Mouse (Mus musculus) kidney, adult 2 months (tissue): ENCODE results near the gene Cbr1. TPM values are rescaled to one million over a fixed set of nuclear protein-coding genes. Genes with fewer than 3 reads are reported as not detected.

Experiments used
- DNase-seq: peaks from one replicate; pipeline ENCODE4 v3.0.0; 2021
- H3K27ac ChIP-seq: fragments of 200-500 bp; 2 replicates; pipeline ENCODE4 v1.5.1; 2012; ENCODE audit warnings: low read depth, low read length, control low read depth, inconsistent platforms; ENCODE audit not compliant: insufficient read depth
- H3K27me3 ChIP-seq: fragments of 200-500 bp; replicated peaks from 2 replicates; pipeline ENCODE4 v1.6.1; 2012; ENCODE audit warnings: mild to moderate bottlenecking, moderate library complexity, low read length, inconsistent platforms; ENCODE audit not compliant: control insufficient read depth, insufficient read depth
- H3K36me3 ChIP-seq: fragments of 200-500 bp; 2 replicates; pipeline ENCODE4 v1.6.1; 2012; ENCODE audit warnings: mild to moderate bottlenecking, moderate library complexity, low read length, inconsistent platforms; ENCODE audit not compliant: control insufficient read depth, insufficient read depth
- H3K4me1 ChIP-seq: fragments of 200-500 bp; 2 replicates; pipeline ENCODE4 v1.6.1; 2011; ENCODE audit warnings: low read length; ENCODE audit not compliant: control insufficient read depth, insufficient read depth
- H3K4me3 ChIP-seq: fragments of 200-500 bp; 2 replicates; pipeline ENCODE4 v1.5.1; 2011; ENCODE audit warnings: mild to moderate bottlenecking, low read depth, low read length, control low read depth; ENCODE audit not compliant: insufficient read depth
- CTCF ChIP-seq: fragments of 200-500 bp; conservative IDR thresholded peaks from 2 replicates; pipeline ENCODE4 v1.5.1; 2011; ENCODE audit warnings: low read depth, mild to moderate bottlenecking, control low read depth, low read length, moderate library complexity, mixed read lengths; ENCODE audit not compliant: insufficient read depth, insufficient read length
- POLR2A ChIP-seq: fragments of 200-500 bp; IDR thresholded peaks from one replicate; pipeline ENCODE4 v1.6.1; 2011; ENCODE audit warnings: low read depth, low read length, control low read depth
- WGBS: fragments of 180-500 bp; shearing (Covaris S2); methylation state at CpG from one replicate; pipeline ENCODE4 v1.1.7; 2018; 5-methylcytosine and 5-hydroxymethylcytosine counted together
- polyA plus RNA-seq: library from polyadenylated mRNA; depleted of rRNA; stranded (reverse); fragments of >200 nt; gene quantifications from 2 replicates; pipeline ENCODE4 v1.2.3, GENCODE M21; 2012

The Cbr1 gene
- polyA plus RNA-seq, 1 experiment, result 691 TPM

- no peak overlapping the region for H3K4me3 ChIP-seq
- H3K27me3 ChIP-seq, result no peaks in the 10 kb centered on the region
- WGBS, result 29% methylated on average over 14 of the region's 14 CpGs
- DNase-seq, result peak; percentile 71
- H3K36me3 ChIP-seq, result no peaks in the 10 kb centered on the region
- H3K4me1 ChIP-seq, result peaks cover 3% of the 10 kb centered on the region; the same call in 1 of the 2 replicates
- TF ChIP-seq CTCF, result peak; percentile 88
- TF ChIP-seq POLR2A, result no peak
- H3K27ac ChIP-seq, result no peak overlapping the region
Observed at GRCm38 (mm10) chr16:93576412-93577082, 29.1 kb upstream of the Cbr1 start.

GRCm38 (mm10) chr16:93578346-93579005 lies 27.2 kb upstream of the Cbr1 start:
- no peaks in the 10 kb centered on the region for H3K27me3 ChIP-seq
- no peak overlapping the region for H3K27ac ChIP-seq
- no peaks in the 10 kb centered on the region for H3K36me3 ChIP-seq
- TF ChIP-seq CTCF (no peak), POLR2A (no peak)
- peak; percentile 63 for DNase-seq
- peaks cover 3% of the 10 kb centered on the region; the same call in 1 of the 2 replicates for H3K4me1 ChIP-seq
- no peak overlapping the region for H3K4me3 ChIP-seq
- 74% methylated on average over 8 of the region's 8 CpGs for WGBS

- 73% methylated on average over 6 of the region's 6 CpGs for WGBS
- DNase-seq, result no peak
Observed at GRCm38 (mm10) chr16:93581125-93581524, 24.5 kb upstream of the Cbr1 start.

GRCm38 (mm10) chr16:93584976-93585702 lies 20.5 kb upstream of the Cbr1 start:
- no peak for TF ChIP-seq POLR2A
- TF ChIP-seq CTCF, result no peak
- 77% methylated on average over 24 of the region's 24 CpGs for WGBS
- no peaks in the 10 kb centered on the region for H3K36me3 ChIP-seq
- H3K4me3 ChIP-seq, result no peak overlapping the region
- no peaks in the 10 kb centered on the region for H3K4me1 ChIP-seq
- no peak for DNase-seq
- no peak overlapping the region for H3K27ac ChIP-seq
- H3K27me3 ChIP-seq, result no peaks in the 10 kb centered on the region

More at GRCm38 (mm10) chr16:93581125-93581524, 24.5 kb upstream of the Cbr1 start:
- no peak for TF ChIP-seq CTCF
- no peak for TF ChIP-seq POLR2A
- Histone ChIP-seq H3K36me3 (no peaks in the 10 kb centered on the region), H3K27me3 (no peaks in the 10 kb centered on the region), H3K4me3 (no peak overlapping the region), H3K4me1 (peaks cover 3% of the 10 kb centered on the region; the same call in 1 of the 2 replicates), H3K27ac (no peak overlapping the region)

GRCm38 (mm10) chr16:93585703-93586205 lies 19.9 kb upstream of the Cbr1 start:
- DNase-seq, result no peak
- WGBS, result 78% methylated on average over 9 of the region's 9 CpGs
- H3K27me3 ChIP-seq, result no peaks in the 10 kb centered on the region
- no peaks in the 10 kb centered on the region for H3K36me3 ChIP-seq
- no peak overlapping the region for H3K4me3 ChIP-seq
- no peak for TF ChIP-seq POLR2A
- no peak for TF ChIP-seq CTCF
- no peaks in the 10 kb centered on the region for H3K4me1 ChIP-seq
- H3K27ac ChIP-seq, result no peak overlapping the region

GRCm38 (mm10) chr16:93586382-93586781 lies 19.3 kb upstream of the Cbr1 start:
- no peaks in the 10 kb centered on the region for H3K36me3 ChIP-seq
- DNase-seq, result no peak
- WGBS, result 83% methylated on average over 8 of the region's 8 CpGs
- H3K27ac ChIP-seq, result no peak overlapping the region
- no peak overlapping the region for H3K4me3 ChIP-seq
- H3K4me1 ChIP-seq, result no peaks in the 10 kb centered on the region
- TF ChIP-seq CTCF (no peak), POLR2A (no peak)
- H3K27me3 ChIP-seq, result no peaks in the 10 kb centered on the region
